In the genomic region with DNA sequence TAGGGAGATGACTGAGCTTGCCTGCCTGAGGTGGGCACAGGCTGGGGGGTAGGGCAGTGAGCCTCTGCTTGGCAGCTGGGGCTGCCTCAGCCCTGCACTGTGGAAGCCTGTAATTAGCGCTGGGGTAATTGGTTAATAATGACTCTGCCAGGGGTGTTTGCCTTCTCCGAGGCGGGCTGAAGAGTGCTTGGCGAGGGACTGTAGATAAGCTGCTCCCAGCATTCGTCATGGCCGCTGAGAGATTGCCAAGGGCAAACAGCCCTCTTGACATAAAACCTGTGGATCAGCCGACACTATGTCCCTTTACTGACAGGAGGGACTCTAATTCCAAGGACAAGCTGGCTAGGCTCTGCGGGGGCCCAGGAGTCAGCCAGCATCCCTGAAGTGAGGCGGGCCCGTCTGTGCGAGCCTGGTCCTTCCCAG, we compare ENCODE assay signal across 1 mouse cellular context.
TF ChIP-seq lines count a peak whose summit lies in the region.

No protein-coding gene starts in this region.

TF ChIP-seq in MEL, 35 proteins besides CTCF, POLR2A, EP300 and RAD21:
- TF ChIP-seq ZMIZ1 (IDR thresholded peaks at IDR 0.05; ENCODE audit: low read depth, low read length) (0 out of 2 replicates have a peak, but pooled peaks have one; percentile 1), MEF2A (IDR thresholded peaks at IDR 0.05; ENCODE audit: extremely low read depth, insufficient replicate concordance, low read depth, low read length, poor library complexity, severe bottlenecking) (no peak), POLR2AphosphoS2 (IDR thresholded peaks at IDR 0.05; ENCODE audit: low read length) (peak; percentile 31; the same call in 1 of the 2 replicates)
